Mouse (Mus musculus) MEL (cell line): Measurements from ENCODE around the gene Gm10577. TPM values are rescaled to one million over a fixed set of nuclear protein-coding genes. Genes with fewer than 3 reads are reported as not detected.

Source experiments
- DNase-seq: peaks from one replicate; pipeline ENCODE4 v3.0.0; 2011; ENCODE audit warnings: low read depth, low spot score
- H3K27ac ChIP-seq: 2 replicates; pipeline ENCODE4 v1.5.1; 2012; ENCODE audit warnings: low read depth, mild to moderate bottlenecking, control low read depth, low read length, moderate library complexity; ENCODE audit not compliant: control insufficient read depth
- H3K27me3 ChIP-seq, 2 experiments: fragments of 150-350 bp in 1 of 2; sonication (generic) in 1 of 2; 2 replicates each; pipeline ENCODE4 v1.6.1; 2012; ENCODE audit warnings: low read length in 2 of 2, mild to moderate bottlenecking in 2 of 2, improper control_type of control experiment in 1 of 2, moderate library complexity in 1 of 2; ENCODE audit not compliant: insufficient read depth in 2 of 2, control insufficient read depth in 1 of 2
- H3K36me3 ChIP-seq, 2 experiments: 2 replicates each; pipeline ENCODE4 v1.6.1; 2012 to 2014; ENCODE audit warnings: low read length in 2 of 2, improper control_type of control experiment in 1 of 2, inconsistent platforms in 1 of 2, mild to moderate bottlenecking in 1 of 2; ENCODE audit not compliant: insufficient read depth in 2 of 2, control insufficient read depth in 1 of 2
- H3K4me1 ChIP-seq, 2 experiments: fragments of 150-350 bp in 1 of 2; sonication (generic) in 1 of 2; 2 replicates each; pipeline ENCODE4 v1.6.1; 2012; ENCODE audit warnings: low read length in 2 of 2, improper control_type of control experiment in 1 of 2, mild to moderate bottlenecking in 1 of 2; ENCODE audit not compliant: insufficient read depth in 2 of 2, control insufficient read depth in 1 of 2
- H3K4me3 ChIP-seq, 2 experiments: fragments of 150-350 bp in 1 of 2; sonication (generic) in 1 of 2; 2 replicates each; pipeline ENCODE4 v1.5.1; 2012; ENCODE audit warnings: low read depth in 2 of 2, low read length in 2 of 2, mild to moderate bottlenecking in 2 of 2, moderate library complexity in 2 of 2, control low read depth in 1 of 2, improper control_type of control experiment in 1 of 2; ENCODE audit not compliant: control insufficient read depth in 1 of 2, insufficient read depth in 1 of 2
- H3K79me2 ChIP-seq: 2 replicates; pipeline ENCODE4 v1.6.1; 2012; ENCODE audit warnings: mild to moderate bottlenecking, low read length, moderate library complexity; ENCODE audit not compliant: control insufficient read depth, poor library complexity, insufficient read depth
- H3K9ac ChIP-seq: 2 replicates; pipeline ENCODE4 v1.6.1; 2012; ENCODE audit warnings: low read depth, mild to moderate bottlenecking, control low read depth, low read length, moderate library complexity; ENCODE audit not compliant: control insufficient read depth, poor library complexity, severe bottlenecking
- H3K9me3 ChIP-seq: fragments of 150-350 bp; sonication (generic); replicated peaks from 2 replicates; pipeline ENCODE4 v1.6.1; 2012; ENCODE audit warnings: mild to moderate bottlenecking, low read length, improper control_type of control experiment, moderate library complexity; ENCODE audit not compliant: insufficient read depth
- BHLHE40 ChIP-seq: IDR thresholded peaks from 2 replicates; pipeline ENCODE4 v1.6.1; 2012; ENCODE audit warnings: low read depth, mild to moderate bottlenecking, inconsistent platforms, low read length, improper control_type of control experiment, borderline replicate concordance
- CHD1 ChIP-seq: IDR thresholded peaks from 2 replicates; pipeline ENCODE4 v1.6.1; 2012; ENCODE audit warnings: low read depth, mild to moderate bottlenecking, inconsistent platforms, low read length, improper control_type of control experiment
- CHD2 ChIP-seq: IDR thresholded peaks from 2 replicates; pipeline ENCODE4 v1.6.1; 2011; ENCODE audit warnings: low read length, improper control_type of control experiment
- E2F4 ChIP-seq: IDR thresholded peaks from 2 replicates; pipeline ENCODE4 v1.6.1; 2011; ENCODE audit warnings: low read depth, low read length, improper control_type of control experiment, borderline replicate concordance
- ELF1 ChIP-seq: IDR thresholded peaks from 2 replicates; pipeline ENCODE4 v1.6.1; 2014; ENCODE audit warnings: low read depth, mild to moderate bottlenecking, inconsistent platforms, low read length, improper control_type of control experiment, moderate library complexity
- ETS1 ChIP-seq: IDR thresholded peaks from 2 replicates; pipeline ENCODE4 v1.6.1; 2012; ENCODE audit warnings: low read depth, mild to moderate bottlenecking, inconsistent platforms, low read length, improper control_type of control experiment, moderate library complexity
- GABPA ChIP-seq: IDR thresholded peaks from 2 replicates; pipeline ENCODE4 v1.6.1; 2012; ENCODE audit warnings: low read depth, mild to moderate bottlenecking, inconsistent platforms, low read length, improper control_type of control experiment, moderate library complexity
- GATA1 ChIP-seq: IDR thresholded peaks from 2 replicates; pipeline ENCODE4 v1.6.1; 2011; ENCODE audit warnings: low read depth, low read length, improper control_type of control experiment
- JUND ChIP-seq: IDR thresholded peaks from 2 replicates; pipeline ENCODE4 v1.6.1; 2011; ENCODE audit warnings: low read depth, mild to moderate bottlenecking, improper control_type of control experiment, low read length
- KAT2A ChIP-seq: conservative IDR thresholded peaks from 2 replicates; pipeline ENCODE4 v1.6.1; 2012; ENCODE audit warnings: low read depth, low read length, improper control_type of control experiment, inconsistent platforms
- MAZ ChIP-seq: IDR thresholded peaks from 2 replicates; pipeline ENCODE4 v1.6.1; 2012; ENCODE audit warnings: low read depth, mild to moderate bottlenecking, inconsistent platforms, low read length, improper control_type of control experiment
- MXI1 ChIP-seq: IDR thresholded peaks from 2 replicates; pipeline ENCODE4 v1.6.1; 2011; ENCODE audit warnings: mild to moderate bottlenecking, low read depth, low read length, improper control_type of control experiment
- MYB ChIP-seq: IDR thresholded peaks from 2 replicates; pipeline ENCODE4 v1.6.1; 2011; ENCODE audit warnings: mild to moderate bottlenecking, low read depth, low read length, improper control_type of control experiment
- MYC ChIP-seq: IDR thresholded peaks from 2 replicates; pipeline ENCODE4 v1.6.1; 2011; ENCODE audit warnings: low read depth, mild to moderate bottlenecking, low read length, improper control_type of control experiment, moderate library complexity
- NELFE ChIP-seq: IDR thresholded peaks from 2 replicates; pipeline ENCODE4 v1.6.1; 2011; ENCODE audit warnings: low read depth, low read length, improper control_type of control experiment
- NRF1 ChIP-seq: IDR thresholded peaks from 2 replicates; pipeline ENCODE4 v1.6.1; 2014; ENCODE audit warnings: low read depth, mild to moderate bottlenecking, inconsistent platforms, low read length, improper control_type of control experiment, moderate library complexity; ENCODE audit not compliant: poor library complexity, insufficient read depth, severe bottlenecking
- POLR2AphosphoS5 ChIP-seq: IDR thresholded peaks from 2 replicates; pipeline ENCODE4 v1.6.1; 2012; ENCODE audit warnings: low read depth, borderline replicate concordance, mild to moderate bottlenecking, inconsistent platforms, low read length, moderate library complexity, mixed read lengths
- RAD21 ChIP-seq: IDR thresholded peaks from 2 replicates; pipeline ENCODE4 v1.6.1; 2011; ENCODE audit warnings: mild to moderate bottlenecking, low read depth, low read length, improper control_type of control experiment
- RCOR1 ChIP-seq: IDR thresholded peaks from 2 replicates; pipeline ENCODE4 v1.6.1; 2012; ENCODE audit warnings: low read depth, mild to moderate bottlenecking, inconsistent platforms, low read length, improper control_type of control experiment
- SIN3A ChIP-seq: IDR thresholded peaks from 2 replicates; pipeline ENCODE4 v1.6.1; 2012; ENCODE audit warnings: low read length, improper control_type of control experiment, inconsistent platforms
- TAL1 ChIP-seq: IDR thresholded peaks from 2 replicates; pipeline ENCODE4 v1.6.1; 2012; ENCODE audit warnings: mild to moderate bottlenecking, inconsistent platforms, low read length, moderate library complexity, mixed read lengths
- TBP ChIP-seq: IDR thresholded peaks from 2 replicates; pipeline ENCODE4 v1.8.0; 2011; ENCODE audit warnings: low read depth, low read length, improper control_type of control experiment
- TCF12 ChIP-seq: IDR thresholded peaks from 2 replicates; pipeline ENCODE4 v1.6.1; 2014; ENCODE audit warnings: low read depth, mild to moderate bottlenecking, inconsistent platforms, low read length, improper control_type of control experiment, moderate library complexity
- USF1 ChIP-seq: IDR thresholded peaks from 2 replicates; pipeline ENCODE4 v1.6.1; 2014; ENCODE audit warnings: low read depth, mild to moderate bottlenecking, inconsistent platforms, low read length, improper control_type of control experiment, moderate library complexity
- USF2 ChIP-seq, 2 experiments: IDR thresholded peaks; 2 replicates each; pipeline ENCODE4 v1.6.1; 2011 to 2012; ENCODE audit warnings: improper control_type of control experiment in 2 of 2, low read length in 2 of 2, borderline replicate concordance in 1 of 2, inconsistent platforms in 1 of 2, low read depth in 1 of 2, mild to moderate bottlenecking in 1 of 2; ENCODE audit not compliant: insufficient read depth in 1 of 2
- ZC3H11A ChIP-seq: IDR thresholded peaks from 2 replicates; pipeline ENCODE4 v1.6.1; 2012; ENCODE audit warnings: low read depth, mild to moderate bottlenecking, inconsistent platforms, low read length, improper control_type of control experiment
- ZMIZ1 ChIP-seq: IDR thresholded peaks from 2 replicates; pipeline ENCODE4 v1.6.1; 2012; ENCODE audit warnings: low read depth, mild to moderate bottlenecking, inconsistent platforms, low read length, improper control_type of control experiment, moderate library complexity
- polyA plus RNA-seq, 2 experiments: library from polyadenylated mRNA; stranded (reverse) in 1 of 2; unstranded in 1 of 2; fragments of >175 nt in 1 of 2; fragments of >200 nt in 1 of 2; gene quantifications; 2 replicates each; pipeline versions ENCODE4 v1.2.1 to v1.2.4; 2012; ENCODE audit warnings: low replicate concordance in 2 of 2, low read depth in 1 of 2; ENCODE audit not compliant: insufficient read length in 2 of 2, insufficient read depth in 1 of 2, missing spikeins in 1 of 2
- total RNA-seq: library from RNA; depleted of rRNA; stranded (reverse); fragments of 300-350 nt; gene quantifications from 2 replicates; pipeline ENCODE4 v1.2.3, GENCODE M21; 2012

The Gm10577 gene
- total and polyA plus RNA-seq, 3 experiments = not detected

DNA sequence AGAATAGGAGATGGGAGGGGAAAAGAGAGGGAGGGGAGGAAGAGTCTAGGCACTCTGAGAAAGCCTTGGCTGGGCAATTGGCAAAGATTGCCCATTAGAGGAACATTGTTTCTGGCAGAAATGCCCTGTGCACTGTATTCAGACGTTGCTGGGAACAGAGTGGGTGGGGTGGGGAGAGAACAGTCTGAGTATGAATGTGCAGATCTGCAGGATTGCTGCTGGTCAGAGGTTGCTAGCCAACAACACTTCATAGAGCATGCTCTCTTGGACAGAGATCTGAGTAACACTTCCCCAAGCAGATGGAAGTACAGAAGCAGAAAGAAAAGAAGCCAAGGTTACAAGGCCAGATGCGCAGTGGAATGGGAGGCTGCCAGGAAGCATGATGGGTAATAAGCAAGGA is 41.6 kb upstream of the Gm10577 start:
- no peaks in the 10 kb centered on the region for H3K36me3 ChIP-seq
- no peaks in the 10 kb centered on the region for H3K27me3 ChIP-seq
- H3K9ac ChIP-seq = no peak overlapping the region
- H3K4me3 ChIP-seq = no peak overlapping the region
- TF ChIP-seq MYB = no peak
- no peak for TF ChIP-seq POLR2AphosphoS5
- no peak for TF ChIP-seq TAL1
- TF ChIP-seq NELFE = no peak
- no peak for TF ChIP-seq JUND
- no peak for TF ChIP-seq GATA1
- TF ChIP-seq ZMIZ1 = no peak
- no peak for TF ChIP-seq MAZ
- no peak for TF ChIP-seq SIN3A
- no peak for TF ChIP-seq TBP
- TF ChIP-seq USF1 = no peak
- no peak for TF ChIP-seq USF2 (IDR thresholded peaks at IDR 0.05; ENCODE audit: borderline replicate concordance in 1 of 2, insufficient read depth in 1 of 2, low read depth in 1 of 2, low read length in 2 of 2)
- TF ChIP-seq RCOR1 = no peak
- TF ChIP-seq RAD21 = no peak
- no peak for TF ChIP-seq CHD2
- TF ChIP-seq E2F4 = no peak
- TF ChIP-seq TCF12 = no peak
- TF ChIP-seq ZC3H11A = no peak
- no peak for TF ChIP-seq CHD1
- DNase-seq = no peak
- H3K9me3 ChIP-seq = no peaks in the 10 kb centered on the region
- no peaks in the 10 kb centered on the region for H3K4me1 ChIP-seq
- no peak overlapping the region for H3K27ac ChIP-seq
- no peaks in the 10 kb centered on the region for H3K79me2 ChIP-seq

DNA sequence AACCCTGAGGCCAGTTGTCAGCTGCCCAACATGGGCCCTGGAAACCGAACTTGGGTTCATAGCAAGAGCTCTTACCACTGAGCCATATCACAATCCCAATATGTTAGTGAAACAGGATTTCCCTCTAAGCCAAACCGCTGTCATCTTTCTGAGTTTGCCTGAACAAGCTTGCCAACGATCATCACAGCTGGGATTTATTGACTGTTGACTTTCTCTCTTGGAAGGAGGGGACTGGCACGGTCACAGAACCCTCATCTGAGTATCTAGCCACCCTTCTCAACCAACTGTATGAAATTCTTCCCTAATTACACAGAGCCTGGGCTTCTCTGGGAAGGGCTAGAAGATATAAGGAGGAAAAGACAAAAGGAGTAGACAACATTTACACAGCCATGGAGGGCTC is 26.1 kb upstream of the Gm10577 start:
- Histone ChIP-seq H3K4me3 (no peak overlapping the region), H3K27ac (no peak overlapping the region), H3K79me2 (no peaks in the 10 kb centered on the region), H3K36me3 (no peaks in the 10 kb centered on the region), H3K9me3 (no peaks in the 10 kb centered on the region), H3K27me3 (no peaks in the 10 kb centered on the region), H3K9ac (no peak overlapping the region), H3K4me1 (no peaks in the 10 kb centered on the region)
- TF ChIP-seq ZC3H11A (no peak), MAZ (no peak), CHD2 (no peak), ELF1 (no peak), KAT2A (no peak), GABPA (no peak), MYC (no peak), MXI1 (no peak), NRF1 (no peak), USF1 (no peak), ETS1 (no peak), BHLHE40 (no peak), TAL1 (no peak)
- DNase-seq = no peak
